ENCODE assay signal across 10 mouse cellular contexts in genomic region chr1:185754486-185755290, GRCm38 (mm10).
DNase-seq lines count a peak whose midpoint lies in the region; ATAC-seq and TF ChIP-seq lines count a peak whose summit lies in the region.
"Had no signal": no experiment of that assay in that cellular context is flagged by ENCODE, and none has a peak within 500 bp of the region (broad histone marks: within the 10 kb centered on the region; RNA-seq: fewer than 3 reads in every experiment).

No protein-coding gene starts in this region.

- H3K27ac ChIP-seq in left cerebral cortex, adult 2 months = no peak overlapping the region
- H3K27ac ChIP-seq in embryonic facial prominence, embryonic 13.5 days = peak overlapping the region; percentile 41; the same call in 1 of the 2 replicates
- no peak overlapping the region; the same call in 1 of the 2 replicates for H3K27ac ChIP-seq in limb, embryonic 13.5 days
- H3K27ac ChIP-seq in hindbrain, embryonic 10.5 days = no peak overlapping the region

- ATAC-seq in embryonic facial prominence, embryonic 13.5 days (ENCODE audit: insufficient number of reproducible peaks, insufficient read depth, low FRiP score, low TSS enrichment, low read depth) = no peak
- peak; percentile 61 for ATAC-seq in limb, embryonic 13.5 days (ENCODE audit: low FRiP score, low read depth)

- H3K4me3 ChIP-seq in left cerebral cortex, adult 2 months = no peak overlapping the region
- no peak overlapping the region; the same call in 1 of the 2 replicates for H3K4me3 ChIP-seq in embryonic facial prominence, embryonic 13.5 days
- no peak overlapping the region for H3K4me3 ChIP-seq in limb, embryonic 13.5 days
- no peak overlapping the region for H3K4me3 ChIP-seq in hindbrain, embryonic 10.5 days

- peak; percentile 38 for TF ChIP-seq CTCF in left cerebral cortex, adult 2 months (IDR thresholded peaks at IDR 0.05)

- WGBS in embryonic facial prominence, embryonic 13.5 days = 37% methylated on average over 13 of the region's 13 CpGs
- 24% methylated on average over 13 of the region's 13 CpGs for WGBS in limb, embryonic 13.5 days
- 74% methylated on average over 13 of the region's 13 CpGs for WGBS in hindbrain, embryonic 10.5 days

- H3K27me3 ChIP-seq in embryonic facial prominence, embryonic 13.5 days = no peaks in the 10 kb centered on the region
- H3K27me3 ChIP-seq in limb, embryonic 13.5 days = no peaks in the 10 kb centered on the region
- H3K27me3 ChIP-seq in hindbrain, embryonic 10.5 days (ENCODE audit: insufficient read depth, poor library complexity, severe bottlenecking) = no peaks in the 10 kb centered on the region

- H3K36me3 ChIP-seq in embryonic facial prominence, embryonic 13.5 days = no peaks in the 10 kb centered on the region
- no peaks in the 10 kb centered on the region for H3K36me3 ChIP-seq in limb, embryonic 13.5 days
- H3K36me3 ChIP-seq in hindbrain, embryonic 10.5 days = no peaks in the 10 kb centered on the region

- peaks cover 12% of the 10 kb centered on the region for H3K4me1 ChIP-seq in embryonic facial prominence, embryonic 13.5 days
- H3K4me1 ChIP-seq in limb, embryonic 13.5 days = peaks cover 19% of the 10 kb centered on the region
- H3K4me1 ChIP-seq in hindbrain, embryonic 10.5 days (replicated peaks) = no peaks in the 10 kb centered on the region

- no peak overlapping the region for H3K9ac ChIP-seq in embryonic facial prominence, embryonic 13.5 days
- no peak overlapping the region for H3K9ac ChIP-seq in limb, embryonic 13.5 days

- H3K9me3 ChIP-seq in embryonic facial prominence, embryonic 13.5 days = 0 out of 2 replicates have a peak, but pooled peaks cover 2% of the 10 kb centered on the region
- no peaks in the 10 kb centered on the region for H3K9me3 ChIP-seq in limb, embryonic 13.5 days
- H3K9me3 ChIP-seq in hindbrain, embryonic 10.5 days = no peaks in the 10 kb centered on the region

- intact Hi-C loops in left cerebral cortex, adult 2 months (cut with DNase I) = loop anchor here (10.0 kb wide), 1 partner anchor 970 kb away; no protein-coding TSS in a partner anchor
- intact Hi-C loops in left cerebral cortex, postnatal 36 days (cut with DNase I) = loop anchor here (10.0 kb wide), 1 partner anchor 970 kb away; no protein-coding TSS in a partner anchor

- no peak overlapping the region for H3K4me2 ChIP-seq in embryonic facial prominence, embryonic 13.5 days
- H3K4me2 ChIP-seq in limb, embryonic 13.5 days (replicated peaks) = no peak overlapping the region

- DNase-seq in cerebellum, postnatal 14 days = peak; percentile 52 to 58
- no peak for DNase-seq in cerebellum, adult 8-10 months
- no peak for DNase-seq in left cerebral cortex, adult 2 months (ENCODE audit: extremely low spot score in 1 of 2, low spot score in 2 of 2)
- DNase-seq in left cerebral cortex, postnatal 36 days (ENCODE audit: low spot score in 2 of 2) = no peak
- no peak for DNase-seq in thymus, adult 18-20 months
- no peak for DNase-seq in hindbrain, embryonic 10.5 days (ENCODE audit: low spot score)
- DNase-seq: B cell, adult 2 months; cerebellum, postnatal 25 days had no signal

Comparison
In these comparisons a context has a peak if more than half of its experiments do, and no peak if none do; other contexts are left out.
1. DNase-seq: peak in cerebellum, postnatal 14 days (2 of 2); none in cerebellum, adult 8-10 months (single experiment), left cerebral cortex, adult 2 months (0 of 2), left cerebral cortex, postnatal 36 days (0 of 2), thymus, adult 18-20 months (0 of 2) and hindbrain, embryonic 10.5 days (single experiment).